Mouse (Mus musculus): ENCODE measurements around the gene Exoc3l4.

The Exoc3l4 gene

GRCm38 (mm10) chr12:111434745-111435327 lies 18.0 kb downstream of the Exoc3l4 start:
- no peak for DNase-seq (ENCODE audit: low spot score)

DNA sequence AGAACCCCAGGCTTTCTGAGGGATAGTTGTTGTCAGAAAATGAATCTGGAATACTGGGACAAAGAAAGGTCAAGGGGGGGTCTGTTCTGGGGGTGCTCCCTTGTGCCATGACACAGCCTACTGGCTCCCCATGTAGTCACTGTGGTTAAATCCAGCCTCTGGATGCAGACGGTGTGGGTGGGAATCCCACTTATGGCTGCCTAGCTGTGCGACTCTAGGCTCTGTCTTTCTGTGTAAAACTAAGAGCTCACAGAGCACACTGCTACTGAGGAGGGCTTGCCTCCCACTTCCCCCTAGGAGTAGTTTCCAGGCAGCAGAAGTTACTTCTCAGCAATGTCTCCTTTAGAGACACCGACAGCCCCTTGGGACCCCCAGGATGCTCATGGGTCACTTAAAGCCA lies 19.4 kb downstream of the Exoc3l4 start:
- no peak for DNase-seq (ENCODE audit: low spot score)

- no peak for DNase-seq (ENCODE audit: low spot score)
Observed at GRCm38 (mm10) chr12:111436640-111437039, 19.8 kb downstream of the Exoc3l4 start.

GRCm38 (mm10) chr12:111437222-111437900 lies 20.5 kb downstream of the Exoc3l4 start:
- DNase-seq (ENCODE audit: low spot score) = no peak

DNA sequence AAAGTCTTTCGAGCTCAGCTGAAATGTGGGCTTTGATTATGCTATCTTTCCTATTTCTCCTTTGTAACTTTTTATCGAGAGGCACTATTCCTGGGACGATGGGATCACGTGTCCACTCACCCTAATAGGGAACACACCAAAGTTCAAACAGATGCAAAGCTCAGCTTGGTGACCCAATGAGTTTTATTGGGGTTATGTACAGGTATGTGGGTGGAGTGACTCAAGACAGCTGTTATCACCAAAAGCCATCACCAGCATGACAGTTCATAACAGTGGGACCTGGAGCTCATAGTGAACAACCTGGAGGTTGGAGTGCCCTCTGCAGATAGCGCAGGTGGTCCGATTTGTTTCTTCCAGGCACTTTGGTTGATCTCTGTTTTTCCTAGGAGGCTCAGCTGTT lies 22.0 kb downstream of the Exoc3l4 start:
- DNase-seq (ENCODE audit: low spot score) = no peak

GRCm38 (mm10) chr12:111440701-111441373 lies 24.0 kb downstream of the Exoc3l4 start:
- no peak for DNase-seq (ENCODE audit: low spot score)

- DNase-seq (ENCODE audit: low spot score) = no peak
Observed at GRCm38 (mm10) chr12:111441523-111441922, 24.7 kb downstream of the Exoc3l4 start.

GRCm38 (mm10) chr12:111442309-111443010 lies 25.6 kb downstream of the Exoc3l4 start, which contains the start of gene Tnfaip2:
Gene Tnfaip2 (plus strand): TSS chr12:111442469.
- peak; percentile 82 for DNase-seq (ENCODE audit: low spot score)

- DNase-seq (ENCODE audit: low spot score) = peak; percentile 70
Observed at GRCm38 (mm10) chr12:111443011-111443870, 26.4 kb downstream of the Exoc3l4 start.

GRCm38 (mm10) chr12:111443921-111444831 lies 27.4 kb downstream of the Exoc3l4 start:
- no peak for DNase-seq (ENCODE audit: low spot score)

DNA sequence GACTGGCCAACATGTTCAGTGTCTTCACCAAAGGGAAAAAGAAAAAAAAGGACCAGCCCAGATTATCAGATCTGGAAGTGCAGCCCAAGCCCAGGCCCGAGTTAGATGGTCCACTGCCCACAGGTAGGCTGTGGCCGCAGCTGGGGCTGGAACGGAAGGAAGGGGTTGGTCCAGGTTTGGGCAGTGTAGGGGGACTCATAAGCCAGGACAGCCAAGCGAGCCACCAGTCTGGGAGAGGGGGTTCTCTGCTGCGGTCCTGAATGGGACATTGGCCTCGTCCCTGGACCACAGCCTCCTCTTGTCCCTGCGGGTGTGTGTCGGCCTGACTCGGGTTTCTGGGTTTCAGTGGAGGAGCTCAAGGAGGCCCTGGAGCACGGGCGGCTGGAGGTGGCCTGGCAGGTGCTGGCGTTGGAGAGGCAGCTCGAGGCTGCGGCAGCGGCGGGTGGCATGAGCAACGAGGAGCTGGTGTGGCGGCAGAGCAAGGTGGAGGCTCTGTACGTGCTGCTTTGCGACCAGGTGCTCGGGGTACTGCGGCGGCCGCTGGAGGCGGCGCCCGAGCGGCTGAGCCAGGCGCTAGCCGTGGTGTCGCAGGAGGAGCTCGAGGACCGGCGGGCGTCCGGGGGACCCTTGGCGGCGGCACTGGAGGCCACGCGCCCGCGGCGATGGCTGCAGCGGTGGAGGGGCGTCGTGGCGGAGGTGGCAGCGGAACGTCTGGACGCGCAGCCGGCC lies 28.5 kb downstream of the Exoc3l4 start:
- no peak for DNase-seq (ENCODE audit: low spot score)

DNA sequence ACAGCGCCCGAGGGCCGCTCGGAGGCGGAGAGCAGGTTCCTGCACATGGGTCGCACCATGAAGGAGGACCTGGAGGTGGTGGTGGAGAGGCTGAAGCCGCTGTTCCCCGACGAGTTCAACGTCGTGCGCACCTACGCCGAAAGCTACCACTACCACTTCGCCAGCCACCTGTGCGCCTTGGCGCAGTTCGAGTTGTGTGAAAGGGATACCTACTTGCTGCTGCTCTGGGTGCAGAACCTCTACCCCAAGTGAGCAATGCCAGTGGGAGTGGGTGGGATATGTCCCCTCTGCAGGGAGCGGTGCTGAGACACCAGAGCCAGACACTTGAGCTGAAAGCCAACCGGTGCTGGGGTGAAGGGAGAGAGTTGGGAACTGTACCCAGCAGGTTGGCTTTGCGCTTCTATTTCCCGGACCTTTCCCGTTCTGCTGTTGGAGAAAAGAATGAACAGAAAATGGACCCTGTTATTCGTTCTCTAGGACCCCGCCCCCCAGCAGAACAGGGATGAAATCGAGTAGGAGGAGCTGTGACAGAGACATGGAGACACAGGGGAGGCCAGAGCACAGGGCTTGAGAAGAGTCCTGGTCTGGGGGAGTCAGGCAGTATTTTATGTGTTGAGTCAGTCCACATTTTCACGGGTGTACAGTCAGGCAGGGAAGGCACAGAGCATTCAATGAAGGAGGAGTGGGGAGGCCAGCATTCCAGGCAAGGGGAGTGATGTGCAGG lies 29.2 kb downstream of the Exoc3l4 start:
- DNase-seq (ENCODE audit: low spot score) = no peak

DNA sequence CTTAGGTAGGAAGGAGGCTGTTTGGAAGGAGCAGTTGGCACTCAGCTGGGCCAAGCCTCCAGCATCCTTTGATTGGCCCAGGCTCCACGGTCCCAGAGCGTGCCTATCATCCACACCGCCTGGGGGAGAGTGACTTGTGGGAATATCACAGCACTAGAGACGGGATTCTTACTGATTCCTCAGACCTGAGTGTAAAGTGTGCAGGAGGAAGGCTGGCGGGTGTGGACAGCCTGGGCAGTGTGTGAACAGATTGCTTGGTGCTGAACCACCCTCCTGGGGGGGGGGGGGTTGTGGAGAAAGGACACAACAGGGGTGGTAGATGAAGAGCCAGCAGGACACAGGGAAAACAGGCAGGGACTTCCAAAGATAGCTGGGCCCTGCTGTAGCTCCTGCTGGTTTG lies 29.9 kb downstream of the Exoc3l4 start:
- DNase-seq (ENCODE audit: low spot score) = no peak

DNA sequence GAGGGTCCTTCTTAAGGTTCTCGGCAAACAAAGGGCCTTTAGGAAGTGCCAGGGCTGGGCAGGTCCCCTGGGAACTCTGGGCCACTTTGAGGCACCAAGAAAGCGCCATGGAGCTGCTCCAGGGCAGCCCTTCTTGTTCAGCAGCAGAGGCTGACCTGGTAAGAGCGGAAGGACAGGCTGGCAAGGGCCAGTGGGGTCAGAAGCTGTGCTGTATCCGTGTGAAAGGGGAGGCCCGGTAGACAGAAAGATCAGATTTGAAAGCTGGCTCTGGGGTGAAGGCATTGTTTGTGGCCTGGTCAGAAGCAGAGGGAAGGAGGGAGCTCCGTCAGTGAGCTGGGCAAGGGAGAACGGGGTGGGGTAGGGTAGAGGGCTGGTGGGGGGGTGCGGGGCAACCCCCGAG lies 30.5 kb downstream of the Exoc3l4 start:
- DNase-seq (ENCODE audit: low spot score) = no peak

- no peak for DNase-seq (ENCODE audit: low spot score)
Observed at GRCm38 (mm10) chr12:111447898-111448760, 31.3 kb downstream of the Exoc3l4 start.

- DNase-seq (ENCODE audit: low spot score) = no peak
Observed at GRCm38 (mm10) chr12:111448931-111449705, 32.3 kb downstream of the Exoc3l4 start.

- DNase-seq (ENCODE audit: low spot score) = no peak
Observed at GRCm38 (mm10) chr12:111450359-111450758, 33.5 kb downstream of the Exoc3l4 start.
